Comparison of ENCODE assay signal across 8 mouse cellular contexts in the genomic region with DNA sequence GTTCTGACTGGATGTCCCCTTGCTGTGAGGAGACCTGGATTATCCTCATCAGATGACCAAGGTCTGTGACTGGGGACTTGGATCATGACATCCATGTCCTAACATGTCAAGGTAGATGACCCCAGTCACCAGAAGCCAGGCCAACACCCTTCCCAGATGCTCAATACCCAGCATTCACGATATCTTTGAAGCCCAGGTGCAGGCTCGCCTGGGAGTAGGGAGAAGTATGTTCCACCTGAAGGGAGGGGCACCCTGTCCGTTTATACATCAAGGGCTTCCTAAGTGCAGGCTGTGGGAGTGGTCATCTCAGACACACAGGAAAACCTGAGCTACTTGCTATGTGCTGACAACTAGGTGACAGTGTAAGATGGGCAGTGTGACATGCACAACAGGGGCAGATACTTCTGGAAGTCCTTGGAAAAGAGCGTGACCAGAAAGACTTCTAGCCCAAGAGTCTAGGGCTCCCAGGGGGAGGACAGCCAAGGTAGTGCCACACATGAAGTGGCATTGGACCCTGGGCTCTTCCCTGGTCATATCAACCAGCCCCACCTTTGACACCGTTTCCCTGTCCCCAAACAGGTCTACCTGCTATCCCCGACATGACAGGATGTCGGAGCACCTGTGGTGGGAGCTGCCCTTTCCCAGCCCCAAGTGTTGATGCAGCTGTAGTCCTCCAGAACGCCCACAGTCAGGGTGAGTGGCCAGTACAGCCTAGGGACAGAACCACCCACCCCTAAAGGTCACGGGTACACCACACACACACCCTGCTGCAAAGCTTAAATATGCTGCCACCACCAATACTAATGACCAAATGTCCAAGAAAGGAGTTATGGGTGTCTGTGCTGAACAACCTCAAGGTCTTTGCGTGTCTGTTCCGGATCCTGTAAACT. TPM values are rescaled to one million over a fixed set of nuclear protein-coding genes. Genes with fewer than 3 reads are reported as not detected.
DNase-seq lines count a peak whose midpoint lies in the region; ATAC-seq and TF ChIP-seq lines count a peak whose summit lies in the region.

No protein-coding gene starts in this region.

- peak overlapping the region; percentile 89 for H3K4me2 ChIP-seq in kidney, embryonic 15.5 days
- H3K4me2 ChIP-seq in forebrain, embryonic 15.5 days (replicated peaks), result peak overlapping the region; percentile 96
- peak overlapping the region; percentile 67 for H3K4me2 ChIP-seq in limb, embryonic 14.5 days (replicated peaks; ENCODE audit: low read depth, low read length, severe bottlenecking)
- peak overlapping the region; percentile 60 for H3K4me2 ChIP-seq in neural tube, embryonic 14.5 days (ENCODE audit: low read depth, low read length)

- TF ChIP-seq POLR2A in limb, embryonic 14.5 days (IDR thresholded peaks at IDR 0.05; ENCODE audit: borderline replicate concordance, extremely low read depth, insufficient read depth, insufficient read length), result no peak

- peak overlapping the region; percentile 87 for H3K4me3 ChIP-seq in kidney, embryonic 15.5 days (replicated peaks)
- H3K4me3 ChIP-seq in brown adipose tissue, adult 24 weeks (ENCODE audit: insufficient read depth, low read depth, low read length), result peak overlapping the region; percentile 60
- H3K4me3 ChIP-seq in forebrain, embryonic 15.5 days, result peak overlapping the region; percentile 87
- peak overlapping the region; percentile 78 for H3K4me3 ChIP-seq in limb, embryonic 14.5 days (replicated peaks; ENCODE audit: low read length)
- peak overlapping the region; percentile 65 for H3K4me3 ChIP-seq in neural tube, embryonic 14.5 days (ENCODE audit: low read depth, low read length)

- no peak for DNase-seq in kidney, adult 8-10 months
- no peak for DNase-seq in limb, embryonic 14.5 days (ENCODE audit: low spot score)
- no peak for DNase-seq in left cerebral cortex, adult 9 months (ENCODE audit: low spot score in 2 of 2)
- no peak for DNase-seq in adrenal gland, adult 18-20 months (ENCODE audit: low spot score in 2 of 2)

- 27% methylated on average over 11 of the region's 11 CpGs for WGBS in kidney, embryonic 15.5 days
- 39% methylated on average over 11 of the region's 11 CpGs for WGBS in forebrain, embryonic 15.5 days
- WGBS in limb, embryonic 14.5 days, result 34% methylated on average over 11 of the region's 11 CpGs
- WGBS in neural tube, embryonic 14.5 days, result 44% methylated on average over 11 of the region's 11 CpGs

- peak overlapping the region; percentile 89 for H3K27ac ChIP-seq in kidney, embryonic 15.5 days
- peak overlapping the region; percentile 73 for H3K27ac ChIP-seq in brown adipose tissue, adult 24 weeks (replicated peaks; ENCODE audit: low read depth, low read length)
- H3K27ac ChIP-seq in forebrain, embryonic 15.5 days (replicated peaks), result peak overlapping the region; percentile 95
- H3K27ac ChIP-seq in limb, embryonic 14.5 days (replicated peaks; ENCODE audit: low read depth, low read length), result peak overlapping the region; percentile 71
- peak overlapping the region; percentile 85 for H3K27ac ChIP-seq in neural tube, embryonic 14.5 days (ENCODE audit: low read depth, low read length)

- peaks cover 34% of the 10 kb centered on the region for H3K4me1 ChIP-seq in kidney, embryonic 15.5 days
- H3K4me1 ChIP-seq in brown adipose tissue, adult 24 weeks (ENCODE audit: control insufficient read depth, insufficient read depth, insufficient read length, low read length), result peaks cover 11% of the 10 kb centered on the region; the same call in 1 of the 2 replicates
- H3K4me1 ChIP-seq in forebrain, embryonic 15.5 days, result peaks cover 25% of the 10 kb centered on the region
- peaks cover 16% of the 10 kb centered on the region for H3K4me1 ChIP-seq in limb, embryonic 14.5 days (ENCODE audit: control insufficient read depth, insufficient read depth, low read length)
- H3K4me1 ChIP-seq in neural tube, embryonic 14.5 days (ENCODE audit: control insufficient read depth, insufficient read depth, low read length), result peaks cover 17% of the 10 kb centered on the region

- ATAC-seq in kidney, embryonic 15.5 days (replicated peaks; ENCODE audit: low FRiP score), result peak; percentile 9
- ATAC-seq in forebrain, embryonic 15.5 days (replicated peaks), result peak; percentile 21
- ATAC-seq in limb, embryonic 14.5 days (ENCODE audit: low FRiP score, low read depth), result no peak
- peak; percentile 32 for ATAC-seq in neural tube, embryonic 14.5 days (ENCODE audit: low read depth)

- peak overlapping the region; percentile 37 for H3K9ac ChIP-seq in kidney, embryonic 15.5 days
- H3K9ac ChIP-seq in forebrain, embryonic 15.5 days (replicated peaks), result peak overlapping the region; percentile 54
- peak overlapping the region; percentile 82 for H3K9ac ChIP-seq in limb, embryonic 14.5 days (ENCODE audit: low read depth, low read length, severe bottlenecking)
- H3K9ac ChIP-seq in neural tube, embryonic 14.5 days (replicated peaks; ENCODE audit: low read depth, low read length), result peak overlapping the region; percentile 44

- no peaks in the 10 kb centered on the region for H3K27me3 ChIP-seq in kidney, embryonic 15.5 days
- H3K27me3 ChIP-seq in forebrain, embryonic 15.5 days, result no peaks in the 10 kb centered on the region
- no peaks in the 10 kb centered on the region for H3K27me3 ChIP-seq in limb, embryonic 14.5 days (ENCODE audit: control insufficient read depth, insufficient read depth, low read length)
- H3K27me3 ChIP-seq in neural tube, embryonic 14.5 days (ENCODE audit: control insufficient read depth, insufficient read depth, low read length), result no peaks in the 10 kb centered on the region

- no peaks in the 10 kb centered on the region for H3K9me3 ChIP-seq in kidney, embryonic 15.5 days (replicated peaks)
- H3K9me3 ChIP-seq in forebrain, embryonic 15.5 days, result no peaks in the 10 kb centered on the region
- H3K9me3 ChIP-seq in limb, embryonic 14.5 days (ENCODE audit: control insufficient read depth, low read length), result no peaks in the 10 kb centered on the region
- H3K9me3 ChIP-seq in neural tube, embryonic 14.5 days (ENCODE audit: control insufficient read depth, low read length), result no peaks in the 10 kb centered on the region

- peaks cover 24% of the 10 kb centered on the region for H3K36me3 ChIP-seq in kidney, embryonic 15.5 days
- peaks cover 18% of the 10 kb centered on the region for H3K36me3 ChIP-seq in forebrain, embryonic 15.5 days
- H3K36me3 ChIP-seq in limb, embryonic 14.5 days (ENCODE audit: control insufficient read depth, insufficient read depth, low read length), result peaks cover 23% of the 10 kb centered on the region
- peaks cover 13% of the 10 kb centered on the region for H3K36me3 ChIP-seq in neural tube, embryonic 14.5 days (ENCODE audit: control insufficient read depth, insufficient read depth, low read length)

RNA-seq across cellular contexts. Expression of a gene that starts 1.1 kb away (rescaled TPM):
- 88.4 and 100 TPM in 2 replicates for polyA plus RNA-seq in kidney, embryonic 15.5 days (2015; fragmentation: Nextera tagmentation; extraction: Ambion mirVana)
- polyA plus RNA-seq in brown adipose tissue, adult 24 weeks (2012; ENCODE audit: insufficient read depth, insufficient read length, missing spikeins), result 181 and 274 TPM in 2 replicates
- polyA plus RNA-seq in forebrain, embryonic 15.5 days (2015; fragmentation: Nextera tagmentation; extraction: Ambion mirVana), result 75.7 and 81.2 TPM in 2 replicates
- 138 and 156 TPM in 2 replicates for polyA plus RNA-seq in limb, embryonic 14.5 days (2012; rRNA removed)
- 106 and 110 TPM in 2 replicates for polyA plus RNA-seq in limb, embryonic 14.5 days (2014; fragmentation: Nextera tagmentation; extraction: Ambion mirVana)
- polyA plus RNA-seq in neural tube, embryonic 14.5 days (2014; fragmentation: Nextera tagmentation; extraction: Ambion mirVana), result 69.7 and 74.6 TPM in 2 replicates
- total RNA-seq in adrenal gland, adult 18-20 months (2021), result 100 to 1,000 TPM in 1 of 2 experiments, 10 to 100 TPM in 1; 87.6 to 120 TPM

RNA-seq across cellular contexts. Expression of a gene that starts 8.0 kb away (rescaled TPM):
- polyA plus RNA-seq in kidney, embryonic 15.5 days (2015; fragmentation: Nextera tagmentation; extraction: Ambion mirVana), result 0.50 and 0.95 TPM in 2 replicates
- not detected in 2 replicates for polyA plus RNA-seq in brown adipose tissue, adult 24 weeks (2012; ENCODE audit: insufficient read depth, insufficient read length, missing spikeins)
- 2.0 and 2.3 TPM in 2 replicates for polyA plus RNA-seq in forebrain, embryonic 15.5 days (2015; fragmentation: Nextera tagmentation; extraction: Ambion mirVana)
- 1.1 and 1.4 TPM in 2 replicates for polyA plus RNA-seq in limb, embryonic 14.5 days (2012; rRNA removed)
- polyA plus RNA-seq in limb, embryonic 14.5 days (2014; fragmentation: Nextera tagmentation; extraction: Ambion mirVana), result 0.66 and 0.82 TPM in 2 replicates
- 1.1 and 1.3 TPM in 2 replicates for polyA plus RNA-seq in neural tube, embryonic 14.5 days (2014; fragmentation: Nextera tagmentation; extraction: Ambion mirVana)
- 1 to 10 TPM; 1.2 to 1.3 TPM for total RNA-seq in adrenal gland, adult 18-20 months (2021)

RNA-seq across cellular contexts. Expression of a gene that starts 11.7 kb away (rescaled TPM):
- 71.2 and 81.4 TPM in 2 replicates for polyA plus RNA-seq in kidney, embryonic 15.5 days (2015; fragmentation: Nextera tagmentation; extraction: Ambion mirVana)
- 17.0 and 17.6 TPM in 2 replicates for polyA plus RNA-seq in brown adipose tissue, adult 24 weeks (2012; ENCODE audit: insufficient read depth, insufficient read length, missing spikeins)
- polyA plus RNA-seq in forebrain, embryonic 15.5 days (2015; fragmentation: Nextera tagmentation; extraction: Ambion mirVana), result 80.0 and 83.6 TPM in 2 replicates
- polyA plus RNA-seq in limb, embryonic 14.5 days (2012; rRNA removed), result 44.6 and 57.4 TPM in 2 replicates
- polyA plus RNA-seq in limb, embryonic 14.5 days (2014; fragmentation: Nextera tagmentation; extraction: Ambion mirVana), result 66.0 and 67.0 TPM in 2 replicates
- polyA plus RNA-seq in neural tube, embryonic 14.5 days (2014; fragmentation: Nextera tagmentation; extraction: Ambion mirVana), result 104 and 118 TPM in 2 replicates
- total RNA-seq in adrenal gland, adult 18-20 months (2021), result 10 to 100 TPM; 29.6 to 34.4 TPM

RNA-seq across cellular contexts. Expression of a gene that starts 16.5 kb away (rescaled TPM):
- 2.7 and 2.8 TPM in 2 replicates for polyA plus RNA-seq in kidney, embryonic 15.5 days (2015; fragmentation: Nextera tagmentation; extraction: Ambion mirVana)
- polyA plus RNA-seq in brown adipose tissue, adult 24 weeks (2012; ENCODE audit: insufficient read depth, insufficient read length, missing spikeins), result not detected in 2 replicates
- 0.95 and 1.3 TPM in 2 replicates for polyA plus RNA-seq in forebrain, embryonic 15.5 days (2015; fragmentation: Nextera tagmentation; extraction: Ambion mirVana)
- polyA plus RNA-seq in limb, embryonic 14.5 days (2012; rRNA removed), result 5.0 and 8.4 TPM in 2 replicates
- polyA plus RNA-seq in limb, embryonic 14.5 days (2014; fragmentation: Nextera tagmentation; extraction: Ambion mirVana), result 8.2 and 11.5 TPM in 2 replicates
- 0.82 and 1.2 TPM in 2 replicates for polyA plus RNA-seq in neural tube, embryonic 14.5 days (2014; fragmentation: Nextera tagmentation; extraction: Ambion mirVana)
- total RNA-seq in adrenal gland, adult 18-20 months (2021), result not detected

RNA-seq across cellular contexts. Expression of a gene that starts 23.4 kb away (rescaled TPM):
- polyA plus RNA-seq in kidney, embryonic 15.5 days (2015; fragmentation: Nextera tagmentation; extraction: Ambion mirVana), result 913 and 925 TPM in 2 replicates
- 495 and 669 TPM in 2 replicates for polyA plus RNA-seq in brown adipose tissue, adult 24 weeks (2012; ENCODE audit: insufficient read depth, insufficient read length, missing spikeins)
- 689 and 728 TPM in 2 replicates for polyA plus RNA-seq in forebrain, embryonic 15.5 days (2015; fragmentation: Nextera tagmentation; extraction: Ambion mirVana)
- polyA plus RNA-seq in limb, embryonic 14.5 days (2012; rRNA removed), result 763 and 866 TPM in 2 replicates
- polyA plus RNA-seq in limb, embryonic 14.5 days (2014; fragmentation: Nextera tagmentation; extraction: Ambion mirVana), result 805 and 825 TPM in 2 replicates
- polyA plus RNA-seq in neural tube, embryonic 14.5 days (2014; fragmentation: Nextera tagmentation; extraction: Ambion mirVana), result 800 and 802 TPM in 2 replicates
- total RNA-seq in adrenal gland, adult 18-20 months (2021), result 100 to 1,000 TPM; 618 to 637 TPM
